Mouse (Mus musculus) brain, adult 2 months (tissue): Measurements from ENCODE around the gene Oscp1.
"Not testable (repeated sequence)": the region's sequence is repeated elsewhere in the genome, so short reads cannot be mapped to it uniquely, and the experiment has no call there.

ENCODE experiments used
- DNase-seq: peaks from one replicate; pipeline ENCODE4 v3.0.0; 2011; ENCODE audit warnings: low read depth, low spot score

Oscp1 gene

DNA sequence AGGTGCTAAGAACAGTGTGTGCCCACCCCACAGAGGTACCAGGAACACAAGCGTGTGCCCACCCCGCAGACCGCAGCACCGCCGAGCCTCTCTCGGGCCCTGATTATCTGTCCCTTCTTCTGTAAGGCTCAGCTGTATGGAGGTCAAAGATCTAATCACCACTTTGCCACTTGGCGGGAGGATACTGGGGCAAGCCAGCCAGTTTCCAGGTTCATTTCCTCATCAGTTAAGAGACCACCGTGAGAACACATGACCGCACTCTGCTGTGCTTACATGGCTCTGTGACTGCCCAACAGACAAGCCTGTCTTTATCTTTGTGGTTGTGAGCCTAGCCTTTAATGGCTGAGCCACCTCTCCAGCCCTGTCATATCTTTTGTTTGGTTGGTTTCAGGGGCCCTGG, 24.7 kb downstream of the Oscp1 start:
- DNase-seq: no peak

GRCm38 (mm10) chr4:126084382-126084781, 26.0 kb downstream of the Oscp1 start:
- no peak for DNase-seq

GRCm38 (mm10) chr4:126085996-126086576, 27.7 kb downstream of the Oscp1 start:
- DNase-seq: peak; percentile 96

GRCm38 (mm10) chr4:126090101-126090847, 31.9 kb downstream of the Oscp1 start:
- no peak for DNase-seq

DNA sequence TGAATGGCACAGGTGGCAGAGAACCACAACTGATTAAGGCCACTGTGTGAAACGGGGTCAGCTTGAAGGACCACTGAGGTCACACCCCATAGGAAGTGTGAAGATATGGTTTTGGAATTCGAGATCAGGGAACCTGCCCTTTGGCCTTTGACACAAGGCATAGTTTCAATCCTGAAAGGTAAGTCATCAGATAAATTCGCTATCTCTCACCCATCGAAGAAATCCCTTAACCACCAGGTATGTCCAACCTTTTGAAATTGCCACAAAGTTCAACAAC, 32.4 kb downstream of the Oscp1 start:
- no peak for DNase-seq

GRCm38 (mm10) chr4:126091873-126092272, 33.5 kb downstream of the Oscp1 start:
- no peak for DNase-seq

- not testable (repeated sequence) for DNase-seq
Observed at GRCm38 (mm10) chr4:126095622-126096430, 37.5 kb downstream of the Oscp1 start.

DNA sequence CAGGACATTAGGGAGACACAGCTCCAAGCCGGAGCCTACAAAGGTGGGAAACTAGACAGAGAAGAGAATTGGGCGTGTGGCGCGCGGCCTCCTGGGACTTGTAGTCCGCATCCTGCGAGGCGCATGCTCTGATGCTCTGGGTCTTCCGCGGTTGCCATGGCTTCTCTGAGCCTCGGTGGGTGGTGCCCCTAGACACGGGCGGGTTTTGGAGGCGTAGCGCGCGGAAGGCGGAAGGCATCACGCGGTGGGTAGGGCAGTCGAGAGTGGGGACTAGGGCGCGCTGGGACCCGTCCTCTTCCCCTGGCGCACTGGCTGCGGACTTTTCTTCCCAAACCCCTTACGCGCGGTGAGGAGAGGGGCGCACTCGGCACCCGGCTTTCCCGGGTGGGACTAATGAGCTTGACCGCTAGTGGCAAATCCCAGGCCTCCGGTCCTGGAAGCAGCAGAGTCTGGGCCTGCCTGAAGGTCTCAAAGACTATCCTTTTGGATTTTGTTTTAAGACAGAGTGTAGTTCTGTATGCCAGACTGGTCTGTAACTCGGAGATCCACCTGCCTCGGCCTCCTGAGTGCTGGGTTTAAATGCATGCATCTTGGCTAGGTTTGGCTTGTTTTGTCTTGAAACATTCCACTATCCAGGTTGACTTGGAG, 38.2 kb downstream of the Oscp1 start, which contains the start of gene Lsm10:
Lsm10 (plus strand) TSS at position 160 of the 648 bp plus-strand sequence.
- peak; percentile 98 for DNase-seq

DNA sequence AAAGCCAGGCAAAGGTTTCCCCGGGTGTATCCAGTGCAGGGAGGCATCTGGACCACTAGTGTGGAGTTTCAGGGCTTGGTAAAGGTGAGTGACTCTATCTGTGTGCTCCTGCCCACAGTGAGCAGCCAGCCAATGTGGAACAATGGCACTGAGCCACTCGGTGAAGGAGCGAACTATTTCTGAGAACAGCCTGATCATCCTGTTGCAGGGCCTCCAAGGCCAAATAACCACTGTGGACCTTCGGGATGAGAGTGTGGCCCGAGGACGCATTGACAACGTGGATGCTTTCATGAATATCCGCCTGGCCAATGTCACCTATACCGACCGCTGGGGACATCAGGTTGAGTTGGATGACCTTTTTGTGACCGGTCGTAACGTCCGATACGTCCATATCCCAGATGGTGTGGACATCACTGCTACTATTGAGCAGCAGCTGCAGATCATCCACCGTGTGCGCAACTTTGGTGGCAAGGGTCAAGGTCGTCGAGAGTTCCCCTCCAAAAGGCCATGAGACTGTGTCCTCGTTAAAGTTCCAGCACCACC, 39.4 kb downstream of the Oscp1 start:
- no peak for DNase-seq

- no peak for DNase-seq
Observed at GRCm38 (mm10) chr4:126099365-126099764, 41.0 kb downstream of the Oscp1 start.

DNA sequence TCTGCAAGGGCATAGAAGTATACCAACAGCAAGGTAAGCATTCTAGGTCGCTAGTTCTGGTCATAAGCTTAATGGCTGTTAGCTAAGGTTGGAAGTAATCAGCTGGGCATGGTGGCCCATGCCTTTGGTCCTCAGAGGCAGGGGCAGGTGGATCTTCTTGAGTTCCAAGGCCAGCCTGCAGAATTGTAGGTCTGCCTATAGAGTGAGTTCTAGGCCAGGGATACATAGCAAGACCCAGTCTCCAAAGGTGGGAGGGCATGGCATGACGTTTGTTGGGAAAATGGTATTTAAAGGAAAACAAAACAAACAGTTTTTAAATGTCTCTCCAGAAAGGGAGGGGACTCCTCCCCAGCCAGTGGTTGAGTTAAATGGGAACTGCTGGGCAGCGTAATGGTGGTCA, 42.4 kb downstream of the Oscp1 start:
- no peak for DNase-seq

DNA sequence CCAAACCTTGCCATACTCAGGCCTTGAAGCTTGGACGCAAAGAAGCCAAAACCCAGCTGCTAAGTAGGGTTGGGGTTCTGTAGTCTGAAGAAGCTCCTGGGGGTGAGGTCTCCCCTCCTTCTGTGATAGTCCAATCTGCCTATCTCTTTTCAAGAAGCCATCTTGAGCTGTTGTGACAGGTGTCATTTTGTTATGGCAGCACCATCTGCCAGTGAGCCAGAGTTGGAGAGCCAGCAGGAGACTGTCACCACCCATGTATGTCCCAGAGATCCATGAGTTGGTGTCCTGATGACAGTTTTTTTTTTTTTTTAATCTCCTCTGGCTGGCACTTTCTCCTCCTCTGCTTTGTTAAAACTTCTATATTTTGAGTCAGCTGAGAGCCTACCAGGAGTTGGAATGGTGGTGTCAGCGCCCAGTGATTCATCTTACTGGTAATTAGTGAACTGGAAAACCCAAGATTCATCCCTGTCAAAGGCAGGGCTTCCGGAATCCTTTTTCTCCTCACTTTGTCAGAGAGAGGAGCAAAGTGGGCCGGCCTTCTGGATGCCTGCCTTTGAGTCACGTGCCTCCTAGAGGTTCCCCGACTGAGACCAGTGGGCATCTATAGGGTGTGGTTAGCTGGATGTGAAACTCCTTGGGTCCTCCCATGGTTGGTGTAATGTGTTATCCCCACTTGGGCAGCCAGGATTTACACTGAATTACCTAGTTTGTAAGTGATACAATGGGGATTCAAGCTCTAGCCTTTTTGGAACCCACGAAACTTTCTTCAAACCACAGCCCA, 43.9 kb downstream of the Oscp1 start:
- peak; percentile 87 for DNase-seq

DNA sequence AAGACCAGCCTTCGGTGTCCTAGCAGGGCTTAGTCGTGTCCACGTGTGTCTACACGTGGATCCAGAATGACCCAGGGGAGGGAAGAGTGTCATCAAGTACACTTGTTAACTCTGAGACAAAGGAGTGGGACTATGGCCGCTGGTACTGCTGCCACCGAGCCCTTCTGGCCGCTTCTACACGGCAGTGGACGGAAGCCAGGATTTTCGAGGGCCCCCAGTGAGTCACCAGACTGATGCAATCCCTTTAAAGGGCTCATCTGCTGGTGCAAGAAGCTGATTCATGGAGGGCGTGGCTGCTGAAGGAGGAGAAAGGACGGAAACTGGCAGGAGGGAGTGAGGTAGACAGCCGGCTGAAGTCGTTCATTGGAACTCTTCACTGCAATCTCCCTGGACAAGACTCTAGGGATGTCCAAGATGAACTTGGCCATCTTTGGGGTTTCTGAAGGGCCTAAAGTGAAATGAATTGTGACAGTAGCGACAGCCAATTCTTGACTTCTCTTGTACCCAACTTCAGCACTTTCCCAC, 44.8 kb downstream of the Oscp1 start:
- DNase-seq: peak; percentile 97

DNA sequence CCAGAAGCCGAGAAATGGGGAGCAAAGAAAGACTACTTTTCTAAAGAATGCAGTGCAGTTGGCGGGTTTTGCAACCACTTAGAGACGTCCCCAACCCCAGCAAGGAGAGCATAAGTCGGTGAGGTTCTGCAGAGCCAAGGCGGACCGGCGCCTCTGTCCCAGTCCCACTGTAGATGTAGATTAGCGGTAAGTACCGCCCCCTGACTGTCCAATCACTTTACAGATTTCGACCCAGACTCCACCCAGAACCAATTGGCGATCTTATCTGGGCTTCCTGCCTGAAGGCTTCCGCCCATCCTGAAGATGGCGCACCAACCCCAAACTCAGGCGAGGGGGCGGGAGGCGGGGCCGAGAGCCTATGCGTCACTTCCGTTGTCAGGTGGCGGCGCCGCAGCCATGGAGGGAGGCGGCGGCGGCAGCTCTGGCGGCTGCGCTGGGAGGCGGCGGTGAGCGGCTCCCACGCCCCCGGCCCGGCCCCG, 45.3 kb downstream of the Oscp1 start, which contains the start of gene Stk40:
Stk40 (plus strand) TSS at position 368 of the 479 bp plus-strand sequence.
- DNase-seq: peak; percentile 99

- DNase-seq: peak; percentile 72
Observed at GRCm38 (mm10) chr4:126104261-126105075, 46.1 kb downstream of the Oscp1 start.

DNA sequence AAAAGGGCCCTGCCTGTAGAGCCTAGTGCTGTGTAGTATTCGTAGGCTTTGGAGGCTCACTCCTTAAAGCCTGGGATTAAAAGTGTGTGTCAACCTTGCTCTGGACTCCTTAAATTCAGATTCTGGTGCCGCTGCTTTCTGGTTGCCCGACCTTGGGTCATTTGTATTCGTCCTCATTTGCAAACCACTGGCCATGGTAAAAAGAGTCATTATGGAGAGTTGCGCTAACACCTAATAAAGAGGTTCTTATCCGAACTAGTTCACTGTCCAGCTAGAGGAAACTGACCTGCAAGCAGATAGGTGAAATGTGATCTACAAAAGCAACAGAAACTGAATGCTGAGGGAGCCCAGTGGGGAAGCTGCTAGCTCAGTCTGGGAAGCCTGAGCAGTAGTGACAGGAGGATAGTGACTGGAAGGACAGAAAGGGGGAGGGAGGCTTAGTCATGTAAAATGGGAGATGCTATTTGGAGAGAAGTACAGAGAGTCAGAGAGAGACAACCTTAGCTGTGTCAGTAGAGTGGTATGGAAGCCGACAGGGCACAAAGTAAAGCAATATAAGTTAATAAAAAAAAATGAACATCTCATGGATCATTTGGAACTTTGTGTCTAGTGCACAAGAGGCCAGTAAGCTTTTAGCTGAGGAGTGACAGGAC, 46.9 kb downstream of the Oscp1 start:
- peak; percentile 69 for DNase-seq

DNA sequence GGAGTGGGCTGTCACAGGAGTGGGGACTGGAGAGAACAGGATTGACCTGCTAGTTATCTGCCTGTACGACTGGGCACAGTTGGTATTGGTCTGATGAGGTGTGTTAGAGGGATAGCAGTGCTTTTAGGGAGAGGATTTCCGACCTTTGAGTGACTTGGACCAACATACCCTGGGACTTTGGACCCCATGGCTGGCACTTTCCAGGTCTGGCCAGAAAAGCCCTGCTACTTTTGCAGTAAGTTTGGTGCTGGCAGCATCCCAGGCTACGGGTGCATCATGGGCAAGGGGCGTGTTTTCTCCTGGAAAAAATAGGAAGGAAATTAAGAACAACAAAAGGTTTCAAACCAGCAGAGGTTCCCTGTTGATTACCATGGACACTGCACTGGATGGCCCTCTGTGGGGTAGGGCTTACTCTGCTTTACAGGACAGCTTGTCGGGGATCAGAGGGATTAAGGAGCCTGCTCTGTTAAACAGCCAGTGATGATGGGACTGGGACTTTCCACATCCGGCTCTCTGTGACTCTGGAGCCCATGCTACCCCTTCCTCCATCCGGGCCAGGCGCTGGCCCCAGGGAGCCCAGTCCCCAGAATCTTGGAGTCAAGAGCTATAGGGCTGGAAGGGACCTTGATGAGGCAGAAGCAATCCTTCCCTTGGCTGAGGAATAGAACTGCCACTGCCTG, 49.8 kb downstream of the Oscp1 start:
- DNase-seq: no peak

DNA sequence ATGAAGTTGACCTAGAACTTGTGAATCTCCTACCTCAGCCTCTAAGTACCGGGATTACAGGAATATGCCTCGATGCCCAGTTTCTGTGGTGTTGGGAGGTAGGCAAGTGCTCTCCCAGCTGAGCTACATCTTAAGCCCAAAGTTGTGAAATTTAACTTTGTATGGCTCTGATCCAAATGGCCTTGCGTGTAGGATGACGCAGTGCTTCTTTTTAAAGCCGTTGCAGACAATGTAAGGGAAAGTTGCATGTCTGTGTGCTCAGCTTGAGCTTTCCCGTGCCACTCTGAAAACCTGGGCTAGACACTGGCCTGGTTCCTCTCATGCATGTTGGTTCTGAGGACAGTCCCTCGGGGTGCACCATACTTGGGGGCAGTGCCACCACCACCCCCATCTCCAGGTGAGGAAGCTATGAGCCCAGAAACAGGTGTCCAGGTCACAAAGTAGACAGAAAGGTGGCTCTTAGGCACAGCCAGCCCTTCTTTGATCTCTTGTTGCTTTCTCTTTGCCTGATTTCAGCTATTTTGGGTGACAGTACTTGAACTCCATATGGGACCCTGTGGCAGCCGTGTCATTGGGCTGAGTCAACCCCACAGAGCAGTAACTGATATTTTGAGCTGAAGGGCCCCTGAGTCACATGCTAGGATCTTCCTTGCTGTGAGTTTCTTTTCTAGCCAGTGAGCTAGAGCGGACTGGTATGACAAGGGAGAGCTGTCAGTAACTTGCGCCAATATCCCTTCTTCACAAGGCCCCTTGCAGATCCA, 51.4 kb downstream of the Oscp1 start:
- peak; percentile 71 for DNase-seq
